Mouse (Mus musculus) adrenal gland (tissue): ENCODE results near the gene Cabin1.

ENCODE experiments used
- intact Hi-C: fragments of 180-260 bp; cut with DNase I; formaldehyde crosslinking; loops from one replicate; pipeline ENCODE4 v1.15.1; 2025

The Cabin1 gene

GRCm38 (mm10) chr10:75641721-75642222, 122.4 kb downstream of the Cabin1 start:
- intact Hi-C loops = loop anchor here (5.0 kb wide), 1 partner anchor 211 kb away; no protein-coding TSS in a partner anchor

DNA sequence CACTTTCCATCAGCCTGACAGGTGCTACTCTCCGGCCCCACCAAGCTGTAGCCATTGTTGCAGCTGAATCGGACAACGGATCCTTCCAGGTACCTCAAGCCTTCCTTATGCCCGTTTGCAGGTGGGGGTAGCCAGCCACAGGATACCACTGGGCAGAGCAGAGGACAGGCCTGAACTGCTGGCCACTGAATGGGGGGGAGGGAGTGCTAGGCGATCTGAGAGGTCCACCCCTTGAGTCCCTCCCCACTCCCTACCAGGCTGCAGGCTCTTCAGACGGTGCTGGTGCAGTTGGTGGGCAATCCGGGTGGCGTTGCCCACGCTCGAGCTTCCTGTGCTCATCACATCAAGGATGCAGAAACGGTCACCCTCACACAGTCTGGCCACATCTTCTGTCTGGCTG, 126.4 kb downstream of the Cabin1 start:
- intact Hi-C loops = no loop called here

- intact Hi-C loops = no loop called here
Measured at GRCm38 (mm10) chr10:75636084-75636786, 127.9 kb downstream of the Cabin1 start.

DNA sequence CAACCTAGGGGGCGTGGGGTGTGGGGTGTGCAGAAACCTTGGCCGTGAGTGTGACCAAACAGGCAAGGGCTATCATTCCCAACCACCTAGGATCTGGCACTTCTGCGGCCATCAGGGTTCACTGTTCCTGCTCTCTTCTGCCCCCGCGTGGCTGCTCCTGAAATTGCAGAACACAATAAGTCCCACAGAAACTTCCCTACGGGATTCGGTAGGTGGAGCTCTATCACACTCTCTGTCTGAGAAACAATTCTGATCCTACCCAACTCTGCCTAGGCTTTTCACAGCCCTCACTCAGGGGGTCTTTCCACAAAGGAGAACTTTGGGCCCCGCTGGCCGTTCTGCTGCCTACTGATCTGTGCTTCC, 128.5 kb downstream of the Cabin1 start:
- intact Hi-C loops = loop anchor here (2.0 kb wide), 1 partner anchor 49 kb away; no protein-coding TSS in a partner anchor

GRCm38 (mm10) chr10:75635019-75635692, 129.0 kb downstream of the Cabin1 start:
- intact Hi-C loops = loop anchor here (2.0 kb wide), 1 partner anchor 48 kb away; no protein-coding TSS in a partner anchor

DNA sequence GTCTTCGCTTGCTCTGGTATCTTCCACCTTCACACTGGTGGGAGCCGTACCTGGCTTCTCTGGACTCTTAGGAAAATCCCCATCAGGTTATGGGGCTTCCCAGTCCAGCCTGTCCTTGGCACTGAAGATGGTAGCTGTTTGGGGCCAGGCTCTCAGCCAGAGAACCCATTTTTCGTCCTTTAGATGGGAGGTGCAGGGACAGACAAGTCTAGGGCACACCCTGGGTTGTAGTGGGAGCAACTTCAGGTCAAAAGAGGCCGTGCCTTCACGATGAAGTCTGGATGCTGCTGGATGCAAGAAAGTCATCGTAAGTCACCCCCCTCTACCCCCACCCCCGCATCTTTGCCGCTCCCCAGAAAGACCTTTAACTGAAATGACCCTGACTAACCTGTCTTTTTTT, 129.5 kb downstream of the Cabin1 start:
- intact Hi-C loops = loop anchor here (2.0 kb wide), 1 partner anchor 48 kb away; no protein-coding TSS in a partner anchor

DNA sequence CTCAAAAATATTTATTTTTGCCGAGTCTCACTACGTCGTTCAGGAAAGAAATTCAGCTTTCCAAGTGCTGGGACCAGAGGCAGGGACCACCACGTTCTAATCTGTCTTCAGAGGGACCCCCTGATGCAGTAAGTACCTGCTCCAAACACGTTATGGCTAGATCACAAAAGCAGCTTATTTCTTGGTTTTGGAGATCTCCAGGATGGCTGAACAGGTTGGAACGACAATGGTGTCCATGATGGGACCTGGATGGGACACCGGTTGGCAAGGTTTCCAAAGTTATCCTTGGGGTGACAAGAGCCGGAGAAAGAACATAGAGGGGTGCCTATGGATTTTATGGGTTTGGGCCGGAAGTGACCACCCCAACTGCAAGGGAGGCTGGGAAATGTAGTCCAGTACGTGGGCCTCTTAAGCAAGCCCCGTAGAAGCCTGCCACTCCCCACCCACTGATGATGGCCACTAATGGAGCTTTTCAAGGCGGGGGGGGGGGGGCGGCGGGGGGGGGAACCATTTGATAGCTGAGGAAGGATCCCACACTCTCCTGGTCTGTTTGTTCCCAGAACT, 130.5 kb downstream of the Cabin1 start:
- intact Hi-C loops = loop anchor here (2.0 kb wide), 1 partner anchor 47 kb away; no protein-coding TSS in a partner anchor

DNA sequence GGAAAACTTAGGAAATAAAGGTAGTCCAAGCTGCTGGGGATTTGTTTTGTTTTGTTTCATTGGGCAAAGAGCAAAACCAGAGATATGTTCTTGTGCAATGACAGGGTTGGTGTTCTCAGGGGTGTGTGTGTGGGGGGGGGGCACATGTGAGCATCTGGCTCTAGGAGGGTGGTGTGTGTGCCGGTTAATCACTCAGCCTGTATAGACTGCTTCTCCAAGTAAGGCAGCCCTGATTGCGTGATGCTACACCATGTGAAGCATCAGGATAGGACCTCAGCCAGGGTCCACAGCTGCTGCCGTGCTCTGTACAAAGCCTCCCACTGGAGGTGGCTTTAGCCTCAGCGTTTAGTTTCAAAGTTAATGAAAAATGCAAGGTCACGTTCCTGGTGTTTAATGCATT, 131.1 kb downstream of the Cabin1 start:
- intact Hi-C loops = no loop called here

GRCm38 (mm10) chr10:75632633-75633032, 131.5 kb downstream of the Cabin1 start:
- intact Hi-C loops = no loop called here

DNA sequence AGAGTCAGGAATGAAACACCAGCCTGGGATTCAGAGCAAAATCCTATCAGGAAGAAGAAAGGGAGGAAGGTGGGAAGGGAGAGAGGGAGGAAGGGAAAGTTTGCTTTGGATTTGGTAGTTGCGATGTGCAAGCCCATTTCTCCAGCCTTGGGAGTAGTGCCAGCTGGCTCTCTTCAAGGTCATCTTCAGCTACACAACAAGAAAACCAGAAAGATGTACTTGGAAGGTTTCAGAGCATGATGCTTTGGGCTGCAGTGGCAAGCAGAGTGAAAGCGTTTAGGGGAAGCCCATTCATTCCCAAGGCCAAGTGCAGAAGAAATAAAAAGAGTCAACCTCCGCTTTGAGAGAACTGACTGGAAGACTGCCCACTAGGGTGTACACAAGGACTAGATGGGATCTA, 136.7 kb downstream of the Cabin1 start:
- intact Hi-C loops = no loop called here

DNA sequence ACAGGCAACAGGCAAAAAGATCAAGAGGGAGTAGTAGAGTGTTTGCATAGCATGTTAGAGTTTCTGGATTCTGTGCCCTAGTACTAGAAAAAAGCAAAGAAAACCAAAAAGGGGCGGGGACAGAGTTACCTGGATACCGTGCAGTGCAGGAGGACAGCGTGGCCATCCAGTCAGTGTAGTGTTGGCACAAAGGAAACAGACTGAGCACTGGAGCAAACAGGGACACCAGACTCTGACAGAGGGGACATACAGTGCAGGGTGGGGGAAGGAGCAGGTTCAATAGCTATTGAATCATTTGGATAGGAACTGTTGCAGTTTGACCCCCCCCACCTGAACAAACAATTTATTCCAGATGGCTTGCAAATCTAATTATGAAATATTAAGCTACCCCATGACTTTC, 137.2 kb downstream of the Cabin1 start:
- intact Hi-C loops = no loop called here

GRCm38 (mm10) chr10:75625920-75626319, 138.2 kb downstream of the Cabin1 start:
- intact Hi-C loops = no loop called here

GRCm38 (mm10) chr10:75620818-75621217, 143.3 kb downstream of the Cabin1 start:
- intact Hi-C loops = no loop called here

DNA sequence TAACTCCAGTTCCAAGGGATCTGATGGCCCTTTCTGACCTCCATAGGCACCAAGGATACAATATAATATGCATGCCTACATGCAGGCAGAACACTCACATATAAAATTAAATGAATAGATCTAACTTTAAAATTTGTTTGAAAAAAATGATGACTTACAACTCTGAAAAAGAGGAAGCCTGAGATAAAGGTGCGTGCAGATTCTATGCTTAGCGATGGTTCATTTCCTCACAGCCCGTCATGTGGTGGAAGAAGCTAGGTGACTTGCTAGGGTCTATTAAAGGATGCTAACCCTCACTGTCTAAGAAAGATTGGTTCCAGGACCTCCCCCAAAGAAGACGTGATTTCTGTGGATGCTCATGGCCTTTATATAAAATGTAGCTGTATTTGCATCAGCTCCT, 148.1 kb downstream of the Cabin1 start:
- intact Hi-C loops = no loop called here

DNA sequence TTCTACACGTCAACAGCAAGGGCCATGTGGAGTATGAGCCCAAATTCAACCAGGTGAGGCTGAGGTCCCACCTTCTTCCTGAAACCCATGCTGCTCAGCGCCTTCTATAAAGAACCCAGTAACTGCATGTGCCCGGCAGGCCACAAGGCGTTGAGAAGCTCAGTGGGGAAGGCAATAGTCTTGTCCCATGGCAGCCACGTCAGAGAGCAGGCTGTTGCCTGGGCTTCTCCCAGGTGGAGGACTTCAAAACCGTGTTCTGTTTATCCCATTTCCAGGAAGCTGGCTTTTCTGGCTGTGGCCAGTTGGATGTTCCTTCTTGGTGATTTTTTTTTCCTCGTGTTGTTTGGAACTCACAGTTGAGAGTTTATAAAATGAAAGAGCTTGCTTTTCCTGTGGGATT, 153.7 kb downstream of the Cabin1 start:
- intact Hi-C loops = no loop called here

DNA sequence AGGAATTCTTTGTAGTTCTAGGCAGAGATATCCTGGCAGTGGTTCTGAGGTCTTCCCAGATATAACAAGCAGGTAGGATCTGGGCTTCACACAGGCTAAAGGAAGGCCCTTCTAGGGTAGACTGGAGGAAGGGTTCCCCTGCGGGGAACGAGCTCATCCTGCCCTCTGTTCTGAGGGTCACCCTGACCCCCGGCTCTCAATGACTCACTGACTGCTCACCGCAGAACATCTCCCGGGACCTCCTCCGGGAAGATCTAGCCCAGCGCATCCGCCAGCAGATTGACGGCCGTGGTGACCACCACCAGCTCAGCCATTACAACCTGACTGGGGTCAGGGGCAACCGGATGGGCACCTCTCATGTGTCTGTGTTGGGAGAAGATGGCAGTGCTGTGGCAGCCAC, 155.2 kb downstream of the Cabin1 start:
- intact Hi-C loops = no loop called here

- intact Hi-C loops = no loop called here
Measured at GRCm38 (mm10) chr10:75607253-75607652, 156.9 kb downstream of the Cabin1 start.

DNA sequence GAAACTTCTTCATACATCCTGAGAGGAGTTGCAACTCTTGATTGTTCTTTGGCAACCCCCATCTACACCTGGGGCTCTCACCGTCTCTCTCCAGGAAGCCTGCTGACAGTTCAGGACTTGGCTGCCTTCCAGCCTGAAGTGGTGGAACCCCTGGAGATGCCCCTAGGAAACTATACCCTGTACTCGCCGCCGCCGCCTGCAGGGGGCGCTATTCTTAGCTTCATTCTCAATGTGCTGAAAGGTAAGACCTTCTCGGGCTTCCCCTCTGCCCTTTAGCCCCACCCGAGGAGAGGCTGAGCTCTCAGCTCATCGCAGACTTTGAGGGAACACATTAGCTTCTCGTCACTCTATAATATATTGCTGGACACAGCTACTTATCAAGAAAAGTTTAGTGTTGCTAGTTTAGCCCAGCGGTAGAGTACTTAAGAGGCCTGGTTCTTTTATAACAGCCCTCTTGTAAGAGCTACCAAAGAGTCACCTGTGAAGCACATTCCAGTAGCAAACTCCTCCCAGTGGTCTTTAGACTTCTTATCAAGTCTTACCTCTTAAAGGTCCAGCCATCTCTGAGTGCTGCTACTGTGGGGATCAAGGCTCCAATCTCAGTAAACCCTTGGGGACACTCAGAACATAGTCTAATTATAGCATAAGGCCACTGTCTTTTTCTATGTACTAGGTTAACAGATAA, 158.8 kb downstream of the Cabin1 start:
- intact Hi-C loops = no loop called here

DNA sequence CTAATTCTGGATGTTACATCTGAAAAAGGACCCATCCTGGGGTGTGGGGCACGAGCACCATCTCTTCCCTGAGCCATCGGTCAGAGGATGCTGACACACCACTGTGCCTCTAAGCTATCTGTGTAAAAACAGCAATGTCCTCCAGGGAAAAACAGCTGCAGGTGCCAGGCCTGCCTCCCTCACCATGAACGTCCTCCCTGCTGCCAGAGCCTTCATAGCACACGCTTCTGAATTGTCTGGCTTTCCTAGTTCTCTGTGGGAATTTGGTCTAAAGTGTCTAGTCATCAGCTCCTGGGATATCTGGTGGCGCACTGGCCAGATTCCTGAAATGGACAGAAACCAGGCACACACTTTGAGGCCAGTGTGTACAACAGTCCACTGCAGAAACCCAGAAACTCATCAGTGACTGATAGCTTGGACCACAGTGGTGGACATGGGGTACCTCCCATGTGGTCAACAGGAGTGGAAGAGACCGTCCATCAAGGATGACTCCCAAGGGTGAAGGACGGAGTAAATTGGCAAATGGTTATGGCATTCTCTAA, 163.9 kb downstream of the Cabin1 start:
- intact Hi-C loops = no loop called here
